Mouse (Mus musculus): Measurements from ENCODE around the gene Fgd3.

DNA sequence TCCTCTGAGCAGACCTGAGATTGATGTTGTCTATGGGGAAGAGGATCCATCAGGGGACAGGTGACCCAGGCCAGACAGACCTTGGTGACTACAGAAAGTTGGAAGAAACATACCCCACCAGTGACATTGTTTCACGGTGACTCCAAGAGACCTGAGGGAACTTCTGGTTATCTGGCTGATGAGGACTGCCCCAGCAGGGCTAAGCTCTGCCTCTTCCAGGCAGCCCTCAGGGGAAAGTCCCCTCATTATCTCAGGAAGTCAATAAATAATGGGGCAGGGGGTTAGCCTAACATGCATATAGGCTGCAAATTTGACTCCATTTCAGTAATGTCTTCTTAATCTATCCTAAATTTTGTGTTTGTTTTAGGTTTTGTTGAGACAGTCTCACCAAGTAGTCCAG lies 10.6 kb downstream of the Fgd3 start:
- TF ChIP-seq CTCF (IDR thresholded peaks at IDR 0.05; ENCODE audit: insufficient read depth, low read depth, low read length) (no peak), POLR2A (IDR thresholded peaks at IDR 0.05; ENCODE audit: insufficient read depth, low read depth, low read length) (no peak)
